Mouse (Mus musculus): ENCODE measurements at regions not wholly inside any gene's neighbourhood (a gene's known extent, or its start where the extent isn't known, plus 50 kb on each side); places are given as distances from the start of the nearest gene placed in this dataset.
A peak's percentile ranks its signal among the peaks of the same experiment; 100 is the strongest.

GRCm38 (mm10) chr11:112278566-112278965 lies 503.5 kb upstream of the Sox9 start:
- no peak for DNase-seq

GRCm38 (mm10) chr11:112282911-112283310 lies 499.1 kb upstream of the Sox9 start:
- DNase-seq: no peak

GRCm38 (mm10) chr11:112298901-112299341 lies 483.1 kb upstream of the Sox9 start:
- peak; percentile 22 for DNase-seq

- no peak for DNase-seq
Measured at GRCm38 (mm10) chr11:112303091-112303490, 478.9 kb upstream of the Sox9 start.

- no peak for DNase-seq
Measured at GRCm38 (mm10) chr11:112325850-112326249, 456.2 kb upstream of the Sox9 start.

- no peak for DNase-seq
Measured at GRCm38 (mm10) chr11:112327606-112328005, 454.4 kb upstream of the Sox9 start.

GRCm38 (mm10) chr11:112345133-112345532 lies 436.9 kb upstream of the Sox9 start:
- no peak for DNase-seq

- no peak for DNase-seq
Measured at GRCm38 (mm10) chr11:112345586-112345985, 436.4 kb upstream of the Sox9 start.

- no peak for DNase-seq
Measured at GRCm38 (mm10) chr11:112346089-112346488, 435.9 kb upstream of the Sox9 start.

GRCm38 (mm10) chr11:112346532-112346931 lies 435.5 kb upstream of the Sox9 start:
- DNase-seq: no peak

GRCm38 (mm10) chr11:112355311-112355710 lies 426.7 kb upstream of the Sox9 start:
- no peak for DNase-seq

- DNase-seq: no peak
Measured at GRCm38 (mm10) chr11:112366715-112367114, 415.3 kb upstream of the Sox9 start.

- DNase-seq: no peak
Measured at GRCm38 (mm10) chr11:112370941-112371340, 411.1 kb upstream of the Sox9 start.

- DNase-seq: no peak
Measured at GRCm38 (mm10) chr11:112400069-112400468, 382.0 kb upstream of the Sox9 start.

GRCm38 (mm10) chr11:112407681-112408080 lies 374.3 kb upstream of the Sox9 start:
- no peak for DNase-seq

- no peak for DNase-seq
Measured at GRCm38 (mm10) chr11:112412434-112412833, 369.6 kb upstream of the Sox9 start.

GRCm38 (mm10) chr11:112442639-112443038 lies 339.4 kb upstream of the Sox9 start:
- no peak for DNase-seq

- DNase-seq: no peak
Measured at GRCm38 (mm10) chr11:112443890-112444289, 338.1 kb upstream of the Sox9 start.

- DNase-seq: no peak
Measured at GRCm38 (mm10) chr11:112449632-112450031, 332.4 kb upstream of the Sox9 start.

- no peak for DNase-seq
Measured at GRCm38 (mm10) chr11:112450227-112450626, 331.8 kb upstream of the Sox9 start.

- no peak for DNase-seq
Measured at GRCm38 (mm10) chr11:112458075-112458474, 323.9 kb upstream of the Sox9 start.

GRCm38 (mm10) chr11:112463121-112463520 lies 318.9 kb upstream of the Sox9 start:
- no peak for DNase-seq

- DNase-seq: no peak
Measured at GRCm38 (mm10) chr11:112464386-112464785, 317.6 kb upstream of the Sox9 start.

- peak; percentile 45 for DNase-seq
Measured at GRCm38 (mm10) chr11:112470336-112470735, 311.7 kb upstream of the Sox9 start.

- no peak for DNase-seq
Measured at GRCm38 (mm10) chr11:112473237-112473636, 308.8 kb upstream of the Sox9 start.

- DNase-seq: no peak
Measured at GRCm38 (mm10) chr11:112473681-112474080, 308.3 kb upstream of the Sox9 start.
